Mouse (Mus musculus) lung, adult 2 months (tissue): ENCODE measurements at regions not wholly inside any gene's neighbourhood (a gene's known extent, or its start where the extent isn't known, plus 50 kb on each side); places are given as distances from the start of the nearest gene placed in this dataset.

Source experiments
- CTCF ChIP-seq: fragments of 200-500 bp; IDR thresholded peaks from 2 replicates; pipeline ENCODE4 v1.5.1; 2011; ENCODE audit warnings: mild to moderate bottlenecking, low read length, control low read depth; ENCODE audit not compliant: insufficient read depth
- POLR2A ChIP-seq: fragments of 200-500 bp; IDR thresholded peaks from 2 replicates; pipeline ENCODE4 v1.6.1; 2011; ENCODE audit warnings: low read depth, mild to moderate bottlenecking, control low read depth, low read length, borderline replicate concordance; ENCODE audit errors: extremely low read depth

- TF ChIP-seq CTCF: no peak
- TF ChIP-seq POLR2A: no peak
Measured at GRCm38 (mm10) chr4:55451711-55452110, 80.6 kb downstream of the Klf4 start.
